Mouse (Mus musculus): ENCODE results near the gene Cldn34c2.
A peak's percentile ranks its signal among the peaks of the same experiment; 100 is the strongest.
"Not testable (repeated sequence)": the region's sequence is repeated elsewhere in the genome, so short reads cannot be mapped to it uniquely, and the experiment has no call there.

Gene Cldn34c2

DNA sequence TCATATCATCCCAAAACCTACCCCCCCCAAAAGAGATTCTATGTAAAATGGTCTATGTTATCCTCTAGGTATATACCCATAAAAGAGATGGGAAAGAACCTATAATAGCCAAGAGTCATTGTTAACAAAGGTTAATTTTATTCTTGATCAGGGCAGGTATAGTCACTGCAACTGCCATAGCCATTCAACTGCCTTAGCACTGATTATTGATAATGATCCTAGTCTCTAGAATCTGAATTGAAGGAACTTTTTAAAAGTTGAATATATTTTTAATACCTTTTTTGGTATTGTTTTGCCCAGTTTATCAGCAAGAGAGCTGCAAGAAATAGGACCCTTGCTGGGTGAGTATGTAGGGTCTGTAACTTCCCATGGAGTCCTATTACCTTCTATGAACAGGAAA lies at the start of gene Cldn34c2:
Cldn34c2 (plus strand) TSS at position 301 of the 400 bp plus-strand sequence.
- DNase-seq, result not testable (repeated sequence)

- DNase-seq, result peak in 1 of 2 experiments; percentile 2
These were observed 30.1 kb upstream of the Cldn34c2 start for GRCm38 (mm10) chrX:123551378-123551777.

DNA sequence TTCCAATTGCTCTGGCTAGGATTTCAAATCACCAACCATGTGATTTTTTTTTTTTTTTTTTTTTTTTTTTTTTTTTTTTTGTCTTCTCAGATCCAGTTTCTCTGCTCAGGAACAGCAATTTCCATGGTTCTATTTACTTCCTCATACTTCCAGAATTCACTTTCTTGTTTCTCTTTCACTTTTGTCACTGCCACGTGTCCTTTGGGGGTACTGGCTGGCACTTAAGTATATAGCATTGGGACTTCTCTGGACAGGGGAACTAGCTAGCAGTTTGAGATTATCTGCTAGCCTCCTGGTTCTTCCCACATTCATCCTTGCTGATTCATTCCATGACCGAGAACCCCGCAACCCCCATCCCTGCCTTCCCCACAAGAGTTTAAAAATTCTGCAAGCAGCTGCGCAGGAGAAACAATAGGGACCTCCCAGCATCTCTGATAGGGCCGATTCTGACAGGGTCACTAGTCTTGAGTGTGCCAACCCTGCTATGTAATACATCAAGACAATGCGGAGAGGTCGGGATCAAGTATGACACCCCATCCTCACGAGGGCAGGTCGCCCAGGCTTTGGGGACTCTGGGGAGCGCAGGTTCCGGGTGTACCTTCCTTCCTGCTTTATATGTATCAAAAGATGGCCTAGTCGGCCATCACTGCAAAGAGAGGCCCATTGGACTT lies 30.8 kb downstream of the Cldn34c2 start:
- DNase-seq, result peak; percentile 1 to 4

Measured in spleen, adult 18-20 months (tissue).